Mouse (Mus musculus) embryonic fibroblast, embryonic 13.5 days (primary cell): ENCODE results near the gene Slc25a27.

Source experiments
- CTCF ChIP-seq: IDR thresholded peaks from 2 replicates; pipeline ENCODE4 v1.5.1; 2011; ENCODE audit warnings: mild to moderate bottlenecking, control low read depth, low read length, moderate library complexity, borderline replicate concordance; ENCODE audit not compliant: insufficient read depth
- POLR2A ChIP-seq: IDR thresholded peaks from 2 replicates; pipeline ENCODE4 v1.6.1; 2011; ENCODE audit warnings: low read depth, mild to moderate bottlenecking, control low read depth, low read length, moderate library complexity

- TF ChIP-seq POLR2A (no peak), CTCF (peak; percentile 14; the same call in 1 of the 2 replicates)
Observed at GRCm38 (mm10) chr17:43611586-43611985, 55.4 kb downstream of the Slc25a27 start.
